Mouse (Mus musculus) embryonic facial prominence, embryonic 11.5 days (tissue): Measurements from ENCODE around the gene Zfp105. TPM values are rescaled to one million over a fixed set of nuclear protein-coding genes. Genes with fewer than 3 reads are reported as not detected.

Experiments used
- ATAC-seq: fragments of 200-750 bp; cut with Nextera tagmentation; replicated peaks from 2 replicates; pipeline ENCODE4 v1.8.0; 2017; ENCODE audit warnings: low read depth; ENCODE audit not compliant: insufficient number of reproducible peaks, low FRiP score, low TSS enrichment
- DNase-seq: peaks from one replicate; pipeline ENCODE4 v3.0.0-alpha.2; 2015; ENCODE audit warnings: low spot score
- H3K27ac ChIP-seq: fragments of 300-500 bp; sonication (generic); replicated peaks from 2 replicates; pipeline ENCODE4 v1.5.1; 2014; ENCODE audit warnings: mild to moderate bottlenecking, low read depth, low read length, control low read depth
- H3K27me3 ChIP-seq: fragments of 300-500 bp; sonication (generic); 2 replicates; pipeline ENCODE4 v1.6.1; 2014; ENCODE audit warnings: mild to moderate bottlenecking, low read length, moderate library complexity, mixed read lengths; ENCODE audit not compliant: control insufficient read depth, insufficient read depth
- H3K36me3 ChIP-seq: fragments of 300-500 bp; sonication (generic); replicated peaks from 2 replicates; pipeline ENCODE4 v1.6.1; 2014; ENCODE audit warnings: low read depth, mild to moderate bottlenecking, low read length, moderate library complexity, mixed read lengths; ENCODE audit not compliant: control insufficient read depth, insufficient read depth
- H3K4me1 ChIP-seq: fragments of 300-500 bp; sonication (generic); 2 replicates; pipeline ENCODE4 v1.6.1; 2014; ENCODE audit warnings: low read length, mixed read lengths; ENCODE audit not compliant: control insufficient read depth, insufficient read depth
- H3K4me2 ChIP-seq: fragments of 300-500 bp; sonication (generic); 2 replicates; pipeline ENCODE4 v1.6.1; 2014; ENCODE audit warnings: low read depth, mild to moderate bottlenecking, control low read depth, low read length, moderate library complexity
- H3K4me3 ChIP-seq: fragments of 300-500 bp; sonication (generic); 2 replicates; pipeline ENCODE4 v1.5.1; 2014; ENCODE audit warnings: low read depth, low read length, control low read depth
- H3K9ac ChIP-seq: fragments of 300-500 bp; sonication (generic); replicated peaks from 2 replicates; pipeline ENCODE4 v1.6.1; 2014; ENCODE audit warnings: mild to moderate bottlenecking, control low read depth, low read length
- H3K9me3 ChIP-seq: fragments of 300-500 bp; sonication (generic); replicated peaks from 2 replicates; pipeline ENCODE4 v1.6.1; 2016; ENCODE audit warnings: mild to moderate bottlenecking, low read length, inconsistent platforms, mixed read lengths; ENCODE audit not compliant: control insufficient read depth
- WGBS: fragments of 180-500 bp; shearing (Covaris S2); extraction: QIAGEN DNeasy Blood & Tissue Kit; methylation state at CpG from one replicate; pipeline ENCODE4 v1.1.7; 2014; 5-methylcytosine and 5-hydroxymethylcytosine counted together
- polyA plus RNA-seq: library from polyadenylated mRNA; unstranded; fragments of >200 nt; fragmentation: Nextera tagmentation; extraction: Ambion mirVana; gene quantifications from 2 replicates; pipeline ENCODE4 v1.2.1, GENCODE M21; 2014

Zfp105 gene
- polyA plus RNA-seq, 1 experiment from 2014 or later, result 31.0 TPM

- Histone ChIP-seq H3K9ac (peak overlapping the region; percentile 98; the same call in 1 of the 2 replicates), H3K4me1 (no peaks in the 10 kb centered on the region), H3K4me3 (no peak overlapping the region; the same call in 1 of the 2 replicates), H3K27me3 (no peaks in the 10 kb centered on the region), H3K36me3 (peaks cover 20% of the 10 kb centered on the region; the same call in 1 of the 2 replicates), H3K27ac (no peak overlapping the region), H3K4me2 (peak overlapping the region; percentile 59; the same call in 1 of the 2 replicates), H3K9me3 (no peaks in the 10 kb centered on the region)
- WGBS, result 21% methylated on average over 3 of the region's 3 CpGs
- ATAC-seq, result no peak
- DNase-seq, result no peak
Observed at GRCm38 (mm10) chr9:122922436-122922835, 436 bp upstream of the Zfp105 start.

DNA sequence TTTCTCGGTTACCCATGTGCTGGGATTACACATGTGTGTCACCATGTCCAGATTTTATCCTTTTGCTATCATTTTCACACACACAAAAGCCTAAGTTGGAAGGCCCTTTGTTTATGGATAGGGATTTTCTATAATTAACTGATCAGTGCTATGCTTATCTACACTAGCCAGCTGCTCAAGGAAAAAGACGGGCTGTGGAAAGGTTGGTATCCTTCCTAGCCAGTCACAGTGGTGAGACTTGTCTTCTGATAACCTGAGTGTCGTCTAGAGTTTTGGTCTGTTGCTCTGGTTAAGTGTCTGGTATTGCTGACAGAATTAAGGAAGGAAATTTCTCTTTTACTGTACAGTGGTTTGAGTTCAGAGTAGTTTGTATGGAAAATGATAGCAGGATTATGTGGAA is 6.0 kb downstream of the Zfp105 start:
- Histone ChIP-seq H3K36me3 (peaks cover 50% of the 10 kb centered on the region), H3K27ac (no peak overlapping the region), H3K27me3 (no peaks in the 10 kb centered on the region), H3K9ac (no peak overlapping the region), H3K4me3 (no peak overlapping the region), H3K9me3 (no peaks in the 10 kb centered on the region), H3K4me1 (no peaks in the 10 kb centered on the region), H3K4me2 (no peak overlapping the region)
- ATAC-seq (no peak), DNase-seq (no peak)
- 93% methylated on average over 3 of the region's 3 CpGs for WGBS

DNA sequence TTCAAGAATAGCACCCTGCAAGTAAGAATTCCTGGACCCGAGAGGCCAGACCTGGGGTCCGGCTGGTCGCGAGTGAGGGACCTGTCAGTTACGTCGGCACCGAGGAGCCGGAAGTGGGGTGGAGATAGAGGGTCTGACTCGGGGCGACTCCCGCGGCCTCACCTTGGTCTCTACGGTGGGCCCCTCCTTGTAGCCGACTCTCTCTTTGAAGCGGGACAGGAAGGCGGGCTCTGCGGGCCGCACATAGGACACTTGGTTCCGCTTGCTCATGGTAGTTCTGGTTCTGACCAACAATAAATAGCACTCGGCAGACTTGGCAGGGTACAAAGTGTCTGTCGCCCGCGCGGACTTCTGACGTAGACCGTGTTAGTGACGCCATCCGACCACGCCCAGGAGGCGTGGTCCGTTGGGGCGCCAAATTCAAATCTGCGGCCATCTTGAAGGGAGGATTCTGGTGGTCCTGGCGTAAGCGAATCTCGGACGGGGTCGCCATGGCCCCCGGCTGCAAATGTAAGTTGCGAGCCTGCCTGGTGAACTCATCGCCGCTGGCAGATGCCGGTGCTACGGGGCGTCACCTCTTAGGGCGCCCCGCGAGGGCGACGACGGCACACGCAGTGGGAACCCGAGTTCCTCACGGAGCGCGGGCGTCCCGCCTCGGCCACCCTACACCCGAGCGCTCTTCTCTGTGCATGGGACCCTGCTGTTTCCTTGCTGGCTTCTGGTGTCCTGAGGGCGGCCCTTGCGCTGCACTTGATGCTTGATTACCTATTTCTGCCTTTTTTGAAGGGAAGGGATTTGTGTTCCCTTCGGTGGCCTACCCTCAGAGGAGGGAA is 28.0 kb downstream of the Zfp105 start, which contains the start of the genes 1110059G10Rik and Kif15:
TSS of gene 1110059G10Rik (minus strand) at position 358 of the 833 bp plus-strand sequence.
TSS of gene Kif15 (plus strand) at position 404 of the 833 bp plus-strand sequence.
- peak within 1 kb of the TSS; percentile 92 for H3K4me3 ChIP-seq
- H3K27ac ChIP-seq, result peak within 1 kb of the TSS; percentile 79
- peak within 1 kb of the TSS; percentile 67 for H3K4me2 ChIP-seq
- ATAC-seq, result peak; percentile 91
- peak; percentile 97 for DNase-seq
- no peaks in the 10 kb centered on the region for H3K27me3 ChIP-seq
- H3K4me1 ChIP-seq, result no peaks in the 10 kb centered on the region
- WGBS, result under 1% methylated on average over 64 of the region's 64 CpGs
- H3K36me3 ChIP-seq, result no peaks in the 10 kb centered on the region
- H3K9ac ChIP-seq, result peak within 1 kb of the TSS; percentile 82
- H3K9me3 ChIP-seq, result no peaks in the 10 kb centered on the region

Other genes with a start within 250 kb of the Zfp105 start
- not detected in 2 replicates for gene Topaz1, start 175.7 kb upstream of the Zfp105 start, polyA plus RNA-seq
- 4.9 and 5.8 TPM in 2 replicates for gene Tcaim, start 117.5 kb upstream of the Zfp105 start, polyA plus RNA-seq
- gene Gm35549, start 79.0 kb upstream of the Zfp105 start, polyA plus RNA-seq, result 0.60 and 0.73 TPM in 2 replicates
- gene Zfp445, start 57.1 kb upstream of the Zfp105 start, polyA plus RNA-seq, result 67.3 and 70.2 TPM in 2 replicates
- gene Zkscan7, start 37.4 kb upstream of the Zfp105 start, polyA plus RNA-seq, result 2.0 and 2.8 TPM in 2 replicates
- gene 1110059G10Rik, start 27.9 kb downstream of the Zfp105 start, polyA plus RNA-seq, result 32.3 and 37.5 TPM in 2 replicates
- 49.4 and 52.5 TPM in 2 replicates for gene Kif15, start 28.0 kb downstream of the Zfp105 start, polyA plus RNA-seq
- gene Tmem42, start 98.3 kb downstream of the Zfp105 start, polyA plus RNA-seq, result 12.8 and 17.7 TPM in 2 replicates
- gene Tgm4, start 111.7 kb downstream of the Zfp105 start, polyA plus RNA-seq, result 0.38 and 0.52 TPM in 2 replicates
- 56.9 and 64.3 TPM in 2 replicates for gene Zdhhc3, start 190.1 kb downstream of the Zfp105 start, polyA plus RNA-seq
- gene Exosc7, start 190.1 kb downstream of the Zfp105 start, polyA plus RNA-seq, result 106 and 109 TPM in 2 replicates
- gene Clec3b, start 227.9 kb downstream of the Zfp105 start, polyA plus RNA-seq, result not detected in 2 replicates